Mouse (Mus musculus) forebrain, embryonic 15.5 days (tissue): ENCODE data around the gene Fry. TPM values are rescaled to one million over a fixed set of nuclear protein-coding genes. Genes with fewer than 3 reads are reported as not detected.

Source experiments
- ATAC-seq: fragments of 200-750 bp; cut with Nextera tagmentation; replicated peaks from 2 replicates; pipeline ENCODE4 v1.8.0; 2017; ENCODE audit warnings: mild to moderate bottlenecking, moderate TSS enrichment, moderate library complexity
- H3K27ac ChIP-seq: fragments of 300-500 bp; sonication (generic); replicated peaks from 2 replicates; pipeline ENCODE4 v1.5.1; 2015; ENCODE audit warnings: mild to moderate bottlenecking, inconsistent platforms
- H3K27me3 ChIP-seq: fragments of 300-500 bp; sonication (generic); 2 replicates; pipeline ENCODE4 v1.6.1; 2015; ENCODE audit warnings: inconsistent platforms
- H3K36me3 ChIP-seq: fragments of 300-500 bp; sonication (generic); 2 replicates; pipeline ENCODE4 v1.6.1; 2015; ENCODE audit warnings: mild to moderate bottlenecking, inconsistent platforms
- H3K4me1 ChIP-seq: fragments of 300-500 bp; sonication (generic); 2 replicates; pipeline ENCODE4 v1.6.1; 2015; ENCODE audit warnings: inconsistent platforms
- H3K4me2 ChIP-seq: fragments of 300-500 bp; sonication (generic); replicated peaks from 2 replicates; pipeline ENCODE4 v1.6.1; 2015; ENCODE audit warnings: mild to moderate bottlenecking, inconsistent platforms
- H3K4me3 ChIP-seq: fragments of 300-500 bp; sonication (generic); 2 replicates; pipeline ENCODE4 v1.5.1; 2015; ENCODE audit warnings: mild to moderate bottlenecking, inconsistent platforms
- H3K9ac ChIP-seq: fragments of 300-500 bp; sonication (generic); replicated peaks from 2 replicates; pipeline ENCODE4 v1.6.1; 2015; ENCODE audit warnings: mild to moderate bottlenecking, inconsistent platforms
- H3K9me3 ChIP-seq: fragments of 300-500 bp; sonication (generic); 2 replicates; pipeline ENCODE4 v1.6.1; 2016; ENCODE audit warnings: inconsistent platforms
- WGBS: fragments of 180-500 bp; shearing (Covaris S2); methylation state at CpG from one replicate; pipeline ENCODE4 v1.1.7; 2015; ENCODE audit warnings: mixed read lengths; 5-methylcytosine and 5-hydroxymethylcytosine counted together
- polyA plus RNA-seq: library from polyadenylated mRNA; unstranded; fragments of >200 nt; fragmentation: Nextera tagmentation; extraction: Ambion mirVana; gene quantifications from 2 replicates; pipeline ENCODE4 v1.2.1, GENCODE M21; 2015

The Fry gene
- polyA plus RNA-seq, 1 experiment from 2014 or later: 36.3 TPM

DNA sequence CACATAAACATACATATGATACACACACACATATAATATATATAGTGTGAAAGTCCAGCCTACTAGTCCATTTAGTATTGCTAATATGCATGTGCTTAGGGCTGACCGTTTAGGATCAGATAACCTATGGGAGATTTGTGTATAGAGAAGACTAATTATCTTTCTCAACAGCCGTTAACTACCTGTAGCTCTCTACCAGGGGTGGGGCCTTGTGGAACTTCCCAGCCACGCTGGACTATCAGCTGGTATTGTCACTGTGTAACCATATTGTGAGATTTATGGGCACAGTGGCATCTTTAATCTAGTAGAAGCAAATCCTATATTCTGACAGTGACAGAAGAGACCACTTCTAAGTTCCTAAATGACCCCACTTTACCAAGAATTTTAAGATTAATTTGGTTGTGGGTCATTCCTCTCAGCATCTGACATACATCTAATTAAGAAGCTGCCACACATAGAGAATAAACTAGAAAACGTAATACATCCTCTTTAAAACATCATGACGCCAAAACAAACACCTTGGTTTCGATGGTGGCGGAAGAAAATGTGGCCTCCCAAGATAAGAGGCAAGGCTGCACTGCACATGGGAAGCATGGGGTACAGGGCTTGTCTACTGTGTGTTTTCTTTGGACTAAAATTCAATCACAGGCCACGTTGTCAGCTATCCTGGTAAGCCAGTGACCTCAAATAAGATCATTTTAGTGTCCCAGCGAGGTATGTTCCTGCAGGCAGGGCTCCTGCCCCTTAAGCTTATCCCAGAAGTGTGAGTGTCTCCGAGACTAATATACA, 271.3 kb downstream of the Fry start:
- 86% methylated on average over 10 of the region's 10 CpGs for WGBS
- no peak overlapping the region for H3K9ac ChIP-seq
- no peak overlapping the region for H3K4me2 ChIP-seq
- no peaks in the 10 kb centered on the region for H3K27me3 ChIP-seq
- H3K4me1 ChIP-seq: no peaks in the 10 kb centered on the region
- no peak for ATAC-seq
- H3K4me3 ChIP-seq: no peak overlapping the region
- H3K27ac ChIP-seq: no peak overlapping the region
- peaks cover 5% of the 10 kb centered on the region; the same call in 1 of the 2 replicates for H3K9me3 ChIP-seq
- peaks cover 73% of the 10 kb centered on the region for H3K36me3 ChIP-seq

GRCm38 (mm10) chr5:150390422-150390821, 272.0 kb downstream of the Fry start:
- peaks cover 5% of the 10 kb centered on the region; the same call in 1 of the 2 replicates for H3K9me3 ChIP-seq
- no peak overlapping the region for H3K27ac ChIP-seq
- no peak for ATAC-seq
- H3K4me2 ChIP-seq: no peak overlapping the region
- no peak overlapping the region for H3K9ac ChIP-seq
- 81% methylated on average over 7 of the region's 7 CpGs for WGBS
- no peak overlapping the region for H3K4me3 ChIP-seq
- no peaks in the 10 kb centered on the region for H3K27me3 ChIP-seq
- H3K36me3 ChIP-seq: peaks cover 74% of the 10 kb centered on the region
- H3K4me1 ChIP-seq: no peaks in the 10 kb centered on the region

GRCm38 (mm10) chr5:150394645-150395044, 276.2 kb downstream of the Fry start:
- H3K27ac ChIP-seq: no peak overlapping the region
- H3K9ac ChIP-seq: no peak overlapping the region
- no peak overlapping the region for H3K4me2 ChIP-seq
- H3K36me3 ChIP-seq: peaks cover 64% of the 10 kb centered on the region
- H3K27me3 ChIP-seq: no peaks in the 10 kb centered on the region
- H3K4me3 ChIP-seq: no peak overlapping the region
- no peak for ATAC-seq
- peaks cover 5% of the 10 kb centered on the region; the same call in 1 of the 2 replicates for H3K9me3 ChIP-seq
- WGBS: 98% methylated on average over 6 of the region's 6 CpGs
- H3K4me1 ChIP-seq: no peaks in the 10 kb centered on the region

DNA sequence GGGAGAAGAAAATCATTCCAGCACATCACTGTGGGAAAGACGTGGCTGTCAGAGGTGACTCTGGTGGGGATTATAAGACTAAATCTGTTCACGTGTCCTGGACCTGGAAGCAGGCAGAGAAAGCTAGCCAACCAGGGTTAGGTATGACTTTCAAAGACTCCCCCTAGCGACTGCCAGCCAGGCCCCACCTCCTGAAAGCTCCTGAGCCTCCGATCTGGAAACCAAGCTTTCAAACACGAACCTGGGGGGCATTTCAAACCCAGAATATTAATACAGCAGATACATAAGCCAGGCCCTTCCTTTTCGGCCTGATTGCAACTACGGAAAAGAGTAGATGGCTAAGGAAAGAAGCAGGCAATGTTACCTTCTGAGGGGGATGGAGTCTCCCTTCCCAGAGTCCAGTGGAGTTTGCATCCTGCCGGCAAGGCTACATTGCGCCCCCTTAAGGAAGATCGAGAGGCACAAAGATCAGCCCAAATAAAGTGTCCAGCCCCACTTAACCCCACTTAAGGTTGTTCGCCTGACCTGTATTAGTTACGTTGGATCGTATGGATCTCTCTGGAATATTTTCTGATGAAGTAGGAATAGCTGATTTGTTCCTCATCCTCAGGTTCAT, 284.5 kb downstream of the Fry start:
- Histone ChIP-seq H3K4me3 (no peak overlapping the region), H3K27ac (no peak overlapping the region), H3K9me3 (no peaks in the 10 kb centered on the region), H3K36me3 (peaks cover 67% of the 10 kb centered on the region), H3K4me1 (no peaks in the 10 kb centered on the region), H3K27me3 (no peaks in the 10 kb centered on the region), H3K4me2 (no peak overlapping the region), H3K9ac (no peak overlapping the region)
- no peak for ATAC-seq
- WGBS: 24% methylated on average over 13 of the region's 13 CpGs

- ATAC-seq: no peak
- Histone ChIP-seq H3K4me2 (no peak overlapping the region), H3K4me3 (no peak overlapping the region), H3K27ac (no peak overlapping the region), H3K4me1 (no peaks in the 10 kb centered on the region), H3K36me3 (peaks cover 55% of the 10 kb centered on the region), H3K9me3 (no peaks in the 10 kb centered on the region), H3K27me3 (no peaks in the 10 kb centered on the region), H3K9ac (no peak overlapping the region)
- WGBS: 82% methylated on average over 8 of the region's 8 CpGs
Observed at GRCm38 (mm10) chr5:150404867-150405266, 286.4 kb downstream of the Fry start.

DNA sequence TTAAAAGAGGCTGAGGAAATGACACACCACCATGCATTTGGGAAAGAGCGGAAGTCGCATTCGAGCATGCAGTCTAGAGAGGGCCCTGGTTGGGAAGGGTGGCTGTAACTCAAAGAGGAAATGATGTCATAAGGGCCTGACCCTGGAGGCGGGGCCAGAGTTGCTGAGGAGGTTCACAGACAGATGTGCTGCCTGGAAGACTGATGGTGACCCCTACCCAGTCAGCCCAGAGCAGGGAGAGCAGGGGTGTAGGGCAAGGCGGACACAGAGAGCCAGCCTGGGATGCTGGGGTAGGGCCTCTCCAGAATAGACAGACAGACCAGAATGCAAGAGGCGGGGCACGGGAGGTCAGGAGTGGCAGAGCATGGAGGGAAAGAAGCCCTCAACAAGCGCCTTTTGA, 290.5 kb downstream of the Fry start:
- 89% methylated on average over 8 of the region's 8 CpGs for WGBS

DNA sequence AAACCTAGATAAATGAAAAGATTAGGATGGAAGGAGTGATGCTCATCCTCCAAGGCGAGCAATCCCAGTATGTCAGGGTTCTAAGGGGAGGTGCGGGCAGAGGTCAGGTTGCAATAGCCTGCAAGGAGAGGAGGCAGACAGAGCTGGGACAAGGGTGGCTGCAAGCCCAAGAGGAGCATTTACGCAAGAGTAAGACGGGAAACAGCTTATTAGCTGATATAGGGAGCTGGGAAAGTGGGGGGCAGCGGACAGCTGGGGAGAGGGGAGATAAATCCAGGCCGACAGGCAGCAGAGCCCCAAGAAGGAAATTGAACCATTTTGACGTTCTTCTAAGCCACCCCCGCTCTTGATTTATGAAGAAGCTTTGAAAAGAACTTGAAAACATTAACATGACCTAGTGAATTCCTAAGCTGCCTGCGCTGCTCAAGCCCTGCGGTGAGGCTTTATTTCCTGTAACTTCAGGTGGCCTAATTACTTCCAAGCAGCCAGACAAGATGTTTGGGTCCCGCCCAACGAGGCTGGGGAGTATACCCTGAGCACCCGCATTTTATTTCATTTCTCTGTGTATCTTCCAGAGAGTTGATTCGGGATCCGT, 291.1 kb downstream of the Fry start:
- H3K4me1 ChIP-seq: no peaks in the 10 kb centered on the region
- H3K4me2 ChIP-seq: no peak overlapping the region
- no peak overlapping the region for H3K9ac ChIP-seq
- 67% methylated on average over 15 of the region's 15 CpGs for WGBS
- peaks cover 34% of the 10 kb centered on the region for H3K36me3 ChIP-seq
- no peak for ATAC-seq
- H3K27me3 ChIP-seq: no peaks in the 10 kb centered on the region
- H3K27ac ChIP-seq: no peak overlapping the region
- H3K9me3 ChIP-seq: no peaks in the 10 kb centered on the region
- no peak overlapping the region for H3K4me3 ChIP-seq

More for the DNA sequence above, 290.5 kb downstream of the Fry start:
- no peaks in the 10 kb centered on the region for H3K4me1 ChIP-seq
- no peak overlapping the region for H3K9ac ChIP-seq
- H3K4me2 ChIP-seq: no peak overlapping the region
- no peak overlapping the region for H3K4me3 ChIP-seq
- no peak overlapping the region for H3K27ac ChIP-seq
- H3K36me3 ChIP-seq: peaks cover 31% of the 10 kb centered on the region
- no peak for ATAC-seq
- no peaks in the 10 kb centered on the region for H3K27me3 ChIP-seq
- H3K9me3 ChIP-seq: no peaks in the 10 kb centered on the region

DNA sequence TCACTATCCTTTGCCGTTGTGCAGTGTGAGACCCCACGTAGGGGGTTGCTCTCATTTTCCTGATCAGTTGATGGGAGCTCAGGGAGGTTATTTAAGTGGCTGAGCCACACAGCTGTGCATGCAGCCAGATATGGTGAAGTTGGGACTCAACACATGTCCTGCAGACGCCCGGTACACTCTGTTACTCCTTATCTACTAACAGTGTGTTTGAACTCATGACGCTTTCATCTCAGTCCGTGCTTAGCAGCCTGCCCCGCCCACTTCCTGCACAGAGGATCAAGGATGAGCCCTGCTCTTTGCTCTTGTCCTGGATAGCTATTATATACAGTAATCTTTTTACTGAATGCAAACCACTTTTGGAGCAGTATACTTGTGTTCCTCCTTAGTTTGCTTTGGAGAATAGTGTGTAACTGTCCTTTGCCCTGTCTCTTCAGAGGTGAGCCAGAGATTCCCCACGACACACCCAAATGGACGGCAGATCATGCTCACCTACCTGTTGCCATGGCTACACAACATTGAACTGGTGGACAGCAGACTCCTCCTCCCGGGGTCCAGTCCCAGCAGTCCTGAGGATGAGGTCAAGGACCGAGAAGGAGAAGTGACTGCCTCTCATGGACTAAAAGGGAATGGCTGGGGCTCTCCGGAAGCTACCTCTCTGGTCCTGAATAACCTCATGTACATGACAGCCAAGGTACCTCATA, 294.5 kb downstream of the Fry start:
- ATAC-seq: no peak

DNA sequence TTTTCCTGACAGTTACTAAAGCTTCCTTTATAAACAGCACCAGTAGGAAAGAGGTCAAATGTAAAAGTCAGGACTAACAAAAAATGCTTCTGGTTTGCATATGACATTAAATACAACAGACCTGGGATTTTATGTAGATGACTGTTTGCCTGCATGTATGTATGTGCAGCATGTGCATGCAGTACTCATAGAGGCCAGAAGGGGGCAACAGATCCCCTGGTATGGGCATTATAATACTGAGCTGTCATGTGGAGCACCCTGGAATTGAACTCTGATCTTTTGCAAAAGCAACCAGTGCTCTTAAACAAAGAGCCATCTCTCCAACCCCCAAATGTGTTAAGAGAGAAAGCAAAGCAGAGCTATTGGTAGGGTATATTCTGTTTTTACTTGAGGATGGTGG, 296.4 kb downstream of the Fry start:
- Histone ChIP-seq H3K4me1 (no peaks in the 10 kb centered on the region), H3K4me2 (no peak overlapping the region), H3K9ac (no peak overlapping the region), H3K9me3 (no peaks in the 10 kb centered on the region), H3K27ac (no peak overlapping the region), H3K36me3 (peaks cover 49% of the 10 kb centered on the region), H3K4me3 (no peak overlapping the region), H3K27me3 (no peaks in the 10 kb centered on the region)
- no peak for ATAC-seq

More for the DNA sequence above, 294.5 kb downstream of the Fry start:
- H3K27ac ChIP-seq: no peak overlapping the region
- H3K4me2 ChIP-seq: no peak overlapping the region
- no peaks in the 10 kb centered on the region for H3K27me3 ChIP-seq
- H3K4me1 ChIP-seq: no peaks in the 10 kb centered on the region
- peaks cover 41% of the 10 kb centered on the region for H3K36me3 ChIP-seq
- H3K9ac ChIP-seq: no peak overlapping the region
- WGBS: 85% methylated on average over 12 of the region's 12 CpGs
- no peak overlapping the region for H3K4me3 ChIP-seq
- H3K9me3 ChIP-seq: no peaks in the 10 kb centered on the region

- H3K36me3 ChIP-seq: peaks cover 49% of the 10 kb centered on the region
- no peak for ATAC-seq
- 99% methylated on average over 2 of the region's 2 CpGs for WGBS
- no peak overlapping the region for H3K4me3 ChIP-seq
- no peaks in the 10 kb centered on the region for H3K4me1 ChIP-seq
- H3K27ac ChIP-seq: no peak overlapping the region
- H3K9ac ChIP-seq: no peak overlapping the region
- no peaks in the 10 kb centered on the region for H3K27me3 ChIP-seq
- H3K9me3 ChIP-seq: no peaks in the 10 kb centered on the region
- no peak overlapping the region for H3K4me2 ChIP-seq
Observed at GRCm38 (mm10) chr5:150417223-150417622, 298.8 kb downstream of the Fry start.

DNA sequence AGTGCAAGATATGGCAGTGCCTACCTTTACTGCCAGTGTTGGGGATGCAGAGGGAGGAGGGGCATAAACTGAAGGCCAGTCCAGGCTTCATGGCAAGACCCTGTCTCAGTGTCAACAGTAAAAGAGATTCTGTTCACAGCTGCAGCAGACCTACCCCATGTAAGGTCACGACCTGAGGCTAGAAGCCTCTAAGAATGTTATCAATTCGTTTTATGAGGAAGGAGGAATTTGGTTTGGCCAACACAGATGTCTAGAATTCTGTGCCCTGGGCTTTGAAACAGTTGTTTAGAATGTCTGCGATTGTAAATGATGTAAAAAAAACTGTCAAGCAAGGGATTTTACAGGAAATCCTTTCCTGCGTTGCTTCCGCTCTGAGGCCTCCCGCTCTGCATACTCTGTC, 299.6 kb downstream of the Fry start:
- Histone ChIP-seq H3K4me2 (no peak overlapping the region), H3K9ac (no peak overlapping the region), H3K27me3 (no peaks in the 10 kb centered on the region), H3K4me1 (no peaks in the 10 kb centered on the region), H3K9me3 (no peaks in the 10 kb centered on the region), H3K4me3 (no peak overlapping the region), H3K36me3 (peaks cover 57% of the 10 kb centered on the region), H3K27ac (no peak overlapping the region)
- WGBS: 80% methylated on average over 6 of the region's 6 CpGs
- ATAC-seq: no peak

- H3K27ac ChIP-seq: no peak overlapping the region
- 76% methylated on average over 5 of the region's 5 CpGs for WGBS
- no peak overlapping the region for H3K9ac ChIP-seq
- H3K27me3 ChIP-seq: no peaks in the 10 kb centered on the region
- H3K4me1 ChIP-seq: no peaks in the 10 kb centered on the region
- no peaks in the 10 kb centered on the region for H3K9me3 ChIP-seq
- H3K4me3 ChIP-seq: no peak overlapping the region
- no peak overlapping the region for H3K4me2 ChIP-seq
- no peak for ATAC-seq
- H3K36me3 ChIP-seq: peaks cover 48% of the 10 kb centered on the region
Observed at GRCm38 (mm10) chr5:150425038-150425437, 306.6 kb downstream of the Fry start.
